Mouse (Mus musculus): ENCODE data around the gene Olfr1216. TPM values are rescaled to one million over a fixed set of nuclear protein-coding genes. Genes with fewer than 3 reads are reported as not detected.

Olfr1216 gene
- not detected in 2 replicates for polyA plus RNA-seq (2012; rRNA removed)

DNA sequence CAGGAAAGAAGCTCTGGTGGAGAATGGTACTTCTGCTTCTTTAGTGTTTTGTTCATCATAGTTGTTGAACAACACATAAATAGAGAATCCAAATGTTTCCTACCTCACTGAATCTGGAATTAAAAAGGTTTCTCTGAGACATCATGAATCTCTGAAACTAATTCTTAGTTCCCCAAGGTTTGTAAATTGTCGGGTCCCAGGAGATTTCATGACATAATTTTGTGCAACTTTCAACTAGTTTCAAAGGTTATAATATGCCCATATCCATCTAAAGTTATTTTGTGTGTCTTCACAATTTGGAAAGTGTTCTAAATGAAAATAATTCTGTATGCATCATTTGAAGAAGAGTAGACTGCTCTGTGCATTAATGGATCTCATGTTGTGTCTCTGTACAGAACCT is at the start of gene Olfr1216:
Olfr1216 (minus strand) TSS at position 101 of the 400 bp plus-strand sequence.

GRCm38 (mm10) chr2:89061087-89061486 is 42.9 kb upstream of the Olfr1216 start, which contains the start of gene Olfr1218:
Gene Olfr1218, minus strand, starts transcription at chr2:89061187.

GRCm38 (mm10) chr2:89031965-89032364 is 13.8 kb upstream of the Olfr1216 start, which contains the start of gene Olfr1217:
Gene Olfr1217, minus strand, starts transcription at chr2:89032065.

DNA sequence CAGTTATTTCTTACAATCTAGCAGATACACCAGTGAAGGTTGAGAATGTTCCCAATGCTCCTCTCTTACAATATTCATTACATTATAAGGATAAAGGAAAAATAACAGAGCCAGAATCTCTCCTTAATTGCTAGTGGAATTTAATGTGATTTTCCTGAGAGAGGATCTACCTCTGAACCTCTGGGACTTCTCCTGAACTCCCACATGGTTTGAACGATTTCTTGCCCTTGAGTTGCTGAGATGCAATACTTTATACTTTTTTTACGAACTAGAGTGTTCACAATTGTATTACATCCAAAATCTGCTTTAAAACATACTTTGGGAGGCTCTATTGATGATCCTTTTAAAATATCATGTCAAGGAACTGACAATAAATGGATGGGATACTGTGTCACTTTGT is 11.3 kb downstream of the Olfr1216 start, which contains the start of gene Olfr1215:
Olfr1215 (minus strand) TSS at position 101 of the 400 bp plus-strand sequence.

GRCm38 (mm10) chr2:88992553-88992952 is 25.6 kb downstream of the Olfr1216 start, which contains the start of gene Olfr1214:
Gene Olfr1214, minus strand, starts transcription at chr2:88992653.

DNA sequence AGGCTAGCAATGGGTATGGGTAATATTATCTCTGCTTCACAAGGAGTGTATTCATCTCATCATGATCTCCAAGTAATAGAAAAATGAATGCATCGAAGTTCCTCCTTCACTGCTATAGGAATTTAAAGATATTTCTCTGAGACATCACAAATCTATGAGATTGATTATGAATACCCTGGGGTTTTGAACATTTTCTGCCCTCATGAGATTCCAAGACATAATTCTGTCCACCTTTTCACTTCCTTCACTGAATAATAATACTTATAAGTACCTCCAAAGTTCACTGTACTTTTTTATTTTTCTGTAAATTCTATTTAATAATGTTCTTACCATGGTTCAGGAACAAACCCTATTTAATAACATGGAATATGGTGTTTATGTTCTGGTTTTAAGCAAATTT is 38.0 kb downstream of the Olfr1216 start, which contains the start of gene Gm13762:
Gm13762 (minus strand) TSS at position 101 of the 400 bp plus-strand sequence.

Other genes starting within 250 kb of the Olfr1216 start
- gene Olfr1200, start 247.9 kb downstream of the Olfr1216 start, polyA plus RNA-seq (2012; rRNA removed) = not detected in 2 replicates
- gene Olfr1201, start 225.3 kb downstream of the Olfr1216 start, polyA plus RNA-seq (2012; rRNA removed) = not detected in 2 replicates
- not detected in 2 replicates for gene Olfr1202, start 203.8 kb downstream of the Olfr1216 start, polyA plus RNA-seq (2012; rRNA removed)
- gene Olfr1205, start 188.6 kb downstream of the Olfr1216 start, polyA plus RNA-seq (2012; rRNA removed) = not detected in 2 replicates
- gene Olfr1204, start 169.0 kb downstream of the Olfr1216 start, polyA plus RNA-seq (2012; rRNA removed) = not detected in 2 replicates
- gene Olfr1206, start 155.1 kb downstream of the Olfr1216 start, polyA plus RNA-seq (2012; rRNA removed) = not detected in 2 replicates
- not detected in 2 replicates for gene Olfr1208, start 116.0 kb downstream of the Olfr1216 start, polyA plus RNA-seq (2012; rRNA removed)
- gene Olfr1209, start 103.2 kb downstream of the Olfr1216 start, polyA plus RNA-seq (2012; rRNA removed) = not detected in 2 replicates
- gene Olfr1211, start 80.2 kb downstream of the Olfr1216 start, polyA plus RNA-seq (2012; rRNA removed) = not detected in 2 replicates
- gene Olfr1212, start 64.4 kb downstream of the Olfr1216 start, polyA plus RNA-seq (2012; rRNA removed) = not detected in 2 replicates
- not detected in 2 replicates for gene Gm13762, start 38.1 kb downstream of the Olfr1216 start, polyA plus RNA-seq (2012; rRNA removed)
- not detected in 2 replicates for gene Olfr1214, start 25.7 kb downstream of the Olfr1216 start, polyA plus RNA-seq (2012; rRNA removed)
- not detected in 2 replicates for gene Olfr1215, start 11.4 kb downstream of the Olfr1216 start, polyA plus RNA-seq (2012; rRNA removed)
- not detected in 2 replicates for gene Olfr1217, start 13.7 kb upstream of the Olfr1216 start, polyA plus RNA-seq (2012; rRNA removed)
- not detected in 2 replicates for gene Olfr1218, start 42.8 kb upstream of the Olfr1216 start, polyA plus RNA-seq (2012; rRNA removed)
- not detected in 2 replicates for gene Olfr1219, start 65.2 kb upstream of the Olfr1216 start, polyA plus RNA-seq (2012; rRNA removed)
- not detected in 2 replicates for gene Olfr1220, start 88.5 kb upstream of the Olfr1216 start, polyA plus RNA-seq (2012; rRNA removed)
- gene Olfr1221, start 98.9 kb upstream of the Olfr1216 start, polyA plus RNA-seq (2012; rRNA removed) = not detected in 2 replicates
- not detected in 2 replicates for gene Olfr1222, start 114.7 kb upstream of the Olfr1216 start, polyA plus RNA-seq (2012; rRNA removed)
- not detected in 2 replicates for gene Olfr1223, start 133.2 kb upstream of the Olfr1216 start, polyA plus RNA-seq (2012; rRNA removed)
- gene Olfr1224-ps1, start 145.8 kb upstream of the Olfr1216 start, polyA plus RNA-seq (2012; rRNA removed) = not detected in 2 replicates
- gene Olfr1225, start 156.3 kb upstream of the Olfr1216 start, polyA plus RNA-seq (2012; rRNA removed) = not detected in 2 replicates
- not detected in 2 replicates for gene Olfr1226, start 181.7 kb upstream of the Olfr1216 start, polyA plus RNA-seq (2012; rRNA removed)
- gene Olfr1228, start 235.7 kb upstream of the Olfr1216 start, polyA plus RNA-seq (2012; rRNA removed) = not detected in 2 replicates

Data from central nervous system, embryonic 14 days (tissue).